Mouse (Mus musculus) C2C12 (cell line): Measurements from ENCODE around the gene Atp13a5.

ENCODE experiments used
- CTCF ChIP-seq: IDR thresholded peaks from one replicate; pipeline ENCODE4 v1.5.1; 2011; ENCODE audit not compliant: control insufficient read depth, insufficient read depth, insufficient read length
- MAX ChIP-seq: IDR thresholded peaks from one replicate; pipeline ENCODE4 v1.6.1; 2011; ENCODE audit warnings: mild to moderate bottlenecking, control low read depth
- USF1 ChIP-seq: IDR thresholded peaks from one replicate; pipeline ENCODE4 v1.6.1; 2011; ENCODE audit warnings: low read depth, mild to moderate bottlenecking, control low read depth, moderate library complexity

- TF ChIP-seq CTCF (no peak), MAX (no peak), USF1 (no peak)
Observed at GRCm38 (mm10) chr16:29195156-29195555, 183.4 kb downstream of the Atp13a5 start.
